Mouse (Mus musculus) brain, adult 2 months (tissue): ENCODE results near the gene Tmem208.

Experiments used
- DNase-seq: peaks from one replicate; pipeline ENCODE4 v3.0.0; 2011; ENCODE audit warnings: low read depth, low spot score

Tmem208 gene

DNA sequence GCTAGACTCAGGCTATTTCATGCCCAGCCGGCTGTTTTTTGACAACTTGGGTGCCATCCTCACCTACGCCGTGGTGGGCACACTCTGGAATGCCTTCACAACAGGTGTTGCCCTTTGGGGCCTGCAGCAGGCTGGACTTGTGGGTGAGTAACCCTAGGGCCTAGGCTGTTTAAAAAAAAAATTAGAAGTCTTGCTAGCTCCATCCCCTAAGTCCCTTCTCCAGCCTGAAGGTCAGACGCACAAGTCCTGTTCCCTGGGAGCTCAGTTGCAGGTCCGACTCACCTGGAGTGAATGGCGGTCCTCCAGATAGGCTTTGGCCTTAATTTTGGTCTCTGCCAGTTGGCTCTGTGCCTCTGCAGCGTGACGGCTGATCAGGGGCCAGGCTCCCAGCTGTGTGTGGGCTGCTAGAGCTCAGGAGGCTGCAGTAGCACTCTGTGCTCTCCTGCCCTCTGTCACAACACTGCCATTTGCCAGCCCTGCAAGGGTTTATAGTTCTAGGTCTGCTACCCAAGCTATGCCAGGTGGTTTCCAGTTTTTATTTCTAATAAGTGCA is 27.5 kb downstream of the Tmem208 start:
- DNase-seq = peak; percentile 78

DNA sequence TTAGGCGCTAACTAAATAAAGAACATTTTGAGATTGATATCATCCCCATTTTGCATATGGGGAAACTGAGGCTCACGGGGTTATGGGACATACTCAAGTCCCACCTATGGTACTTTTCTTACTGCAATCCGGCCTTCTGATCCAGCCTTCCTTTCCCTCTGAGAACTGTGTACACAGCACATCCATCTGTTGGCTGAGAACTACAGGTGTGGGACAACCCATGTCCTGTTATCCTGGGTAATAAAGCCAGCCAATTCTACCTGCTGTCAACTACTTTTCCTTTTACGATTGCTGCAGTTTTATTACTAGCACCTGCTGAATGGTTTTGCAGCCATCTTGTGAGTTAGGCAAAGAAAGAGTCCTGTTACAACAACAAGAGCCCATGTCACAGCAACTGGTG is 28.4 kb downstream of the Tmem208 start:
- no peak for DNase-seq

DNA sequence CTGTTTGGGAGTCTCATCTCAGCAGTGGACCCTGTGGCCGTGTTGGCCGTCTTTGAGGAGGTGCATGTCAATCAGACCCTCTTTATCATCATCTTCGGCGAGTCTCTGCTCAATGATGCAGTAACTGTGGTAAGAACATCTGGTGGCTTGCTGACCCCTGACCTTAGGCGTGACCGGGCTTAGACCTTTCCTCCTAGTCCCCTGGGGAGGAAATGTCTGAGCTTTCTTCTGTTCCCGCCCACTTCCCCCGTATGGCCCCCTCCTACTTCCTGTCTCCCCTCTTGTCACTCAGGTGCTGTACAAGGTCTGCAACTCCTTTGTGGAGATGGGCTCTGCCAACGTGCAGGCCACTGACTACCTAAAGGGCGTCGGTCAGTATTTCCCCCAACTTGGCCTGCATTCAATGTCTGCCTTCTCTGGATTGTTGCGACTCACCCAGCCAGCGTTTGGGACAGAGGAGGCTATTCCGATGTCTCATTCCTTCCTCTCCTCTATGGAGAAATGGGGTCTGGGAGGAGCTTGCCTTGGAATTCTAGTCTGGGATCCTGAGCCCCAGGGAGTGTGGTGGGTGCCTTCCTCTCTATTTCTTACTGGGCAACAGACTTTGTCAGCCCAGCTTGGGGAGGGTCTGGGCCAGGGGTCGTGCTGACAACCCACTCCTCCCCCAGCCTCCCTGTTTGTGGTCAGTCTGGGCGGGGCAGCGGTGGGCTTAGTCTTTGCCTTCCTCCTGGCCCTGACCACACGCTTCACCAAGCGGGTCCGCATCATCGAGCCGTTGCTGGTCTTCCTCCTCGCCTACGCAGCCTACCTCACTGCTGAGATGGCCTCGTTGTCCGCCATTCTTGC is 29.2 kb downstream of the Tmem208 start:
- DNase-seq = no peak

DNA sequence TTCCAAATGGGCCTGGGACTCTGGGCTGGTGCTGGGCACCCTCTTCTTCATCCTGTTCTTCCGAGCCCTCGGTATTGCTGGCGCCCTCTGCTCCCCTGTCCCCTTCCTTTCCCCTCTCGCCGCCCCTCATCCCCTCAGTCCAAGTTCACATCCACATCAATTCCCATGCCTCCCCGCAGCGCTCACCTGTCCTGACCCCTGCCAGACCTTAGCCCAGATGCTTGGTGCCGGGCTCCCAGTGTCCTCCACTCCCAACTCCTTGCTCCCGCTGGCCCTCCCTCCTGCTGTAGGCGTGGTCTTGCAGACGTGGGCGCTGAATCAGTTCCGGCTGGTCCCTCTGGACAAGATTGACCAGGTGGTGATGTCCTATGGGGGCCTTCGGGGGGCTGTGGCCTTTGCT is 30.5 kb downstream of the Tmem208 start:
- no peak for DNase-seq

DNA sequence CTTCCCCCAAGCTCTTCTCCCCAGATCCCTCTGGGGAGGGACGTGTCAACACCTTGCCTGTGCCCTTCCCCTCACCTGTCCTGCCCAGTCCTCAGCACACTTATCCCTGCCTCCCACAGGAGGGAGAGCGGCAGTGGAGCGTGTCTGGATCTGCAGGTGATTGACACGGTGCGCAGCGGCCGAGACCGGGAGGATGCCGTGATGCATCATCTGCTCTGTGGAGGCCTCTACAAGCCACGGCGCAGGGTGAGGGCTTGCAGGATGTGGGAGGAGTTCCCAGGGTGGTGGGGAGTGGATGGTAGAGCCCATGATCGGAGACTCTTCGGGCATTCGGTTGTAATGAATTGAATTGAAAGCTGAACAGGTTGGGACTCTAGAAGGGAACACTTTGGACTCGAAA is 33.1 kb downstream of the Tmem208 start:
- DNase-seq = no peak

DNA sequence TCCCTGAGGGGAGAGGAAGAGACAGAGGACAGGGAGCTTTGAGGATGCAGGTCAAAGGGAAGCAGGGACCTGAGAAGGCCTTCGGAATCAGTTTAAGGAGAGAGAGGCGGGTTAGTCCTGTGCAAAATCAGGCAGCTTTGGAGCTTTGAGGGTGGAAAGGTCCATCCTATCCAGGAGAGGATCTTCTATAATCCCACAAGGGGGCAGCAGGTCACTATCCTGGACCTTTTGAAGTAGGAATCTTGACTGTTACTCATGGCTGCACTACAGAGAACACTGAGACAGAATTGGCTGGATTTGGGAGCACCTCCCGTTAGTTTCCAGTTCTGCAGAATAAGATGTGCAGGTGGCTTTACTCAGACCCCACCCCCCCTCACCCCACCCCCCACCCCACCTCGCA is 33.5 kb downstream of the Tmem208 start:
- peak; percentile 54 for DNase-seq

DNA sequence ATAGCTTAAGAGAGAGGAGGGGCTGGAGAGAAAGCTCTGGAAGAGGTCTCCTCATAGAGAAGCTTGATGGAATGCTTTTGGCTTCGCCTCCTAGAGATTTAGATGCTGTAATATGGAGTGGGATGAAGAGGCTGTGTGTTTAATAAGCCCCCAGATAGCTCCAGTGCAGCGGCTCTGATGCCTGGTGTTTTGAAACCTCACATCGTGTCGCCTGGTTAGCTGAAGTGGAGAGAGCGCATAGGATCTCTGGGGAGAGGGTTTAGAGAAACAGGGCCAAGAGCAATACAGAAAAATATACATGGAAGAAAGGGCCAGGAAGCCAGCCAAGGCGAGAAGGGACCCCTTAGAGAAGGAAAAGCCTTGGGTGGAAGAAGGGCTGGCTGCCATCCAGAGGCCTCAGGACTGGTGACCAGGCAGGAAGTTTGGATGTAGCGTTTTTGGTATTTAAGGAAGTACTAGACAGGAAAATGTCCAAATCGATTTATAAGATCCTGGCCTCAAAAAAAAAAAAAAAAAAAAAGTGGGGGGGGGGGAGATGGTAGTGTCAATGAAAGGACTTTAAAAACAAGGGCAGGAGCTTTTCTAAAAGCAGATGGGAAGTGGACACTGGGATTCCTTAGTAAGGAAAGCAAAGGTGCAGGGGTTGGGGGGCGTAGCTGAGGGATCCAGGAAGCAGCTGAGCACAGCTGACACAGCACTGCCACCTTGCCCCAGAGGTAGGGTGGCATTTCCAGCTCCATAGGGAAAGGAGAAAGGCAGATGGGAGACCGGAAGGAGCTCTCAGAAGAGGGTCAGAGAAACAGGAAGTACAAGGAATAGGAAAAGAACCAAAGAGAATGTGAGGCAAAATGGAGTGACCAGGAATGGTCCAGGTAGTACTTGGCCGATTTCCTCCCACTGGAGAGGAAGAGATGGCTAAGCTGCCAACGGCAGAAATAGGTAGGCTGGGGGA is 35.9 kb downstream of the Tmem208 start:
- DNase-seq = no peak

DNA sequence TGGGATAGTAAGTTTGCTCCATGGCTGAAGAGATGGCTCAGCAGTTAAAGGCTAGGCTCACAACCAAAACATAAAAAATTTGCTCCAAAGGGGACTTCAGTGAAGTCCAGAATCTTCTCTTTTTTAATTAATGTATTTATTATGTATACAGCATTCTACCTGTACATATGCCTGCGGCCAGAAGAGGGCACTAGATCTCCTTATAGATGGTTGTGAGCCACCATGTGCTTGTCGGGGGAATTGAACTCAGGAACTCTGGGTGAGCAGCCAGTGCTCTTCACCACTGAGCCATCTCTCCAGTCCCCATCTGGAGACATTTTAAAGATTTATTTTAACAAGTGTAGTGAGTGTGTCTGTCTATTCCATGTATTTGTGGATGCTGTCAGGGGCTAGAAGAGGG is 41.0 kb downstream of the Tmem208 start:
- DNase-seq = peak; percentile 22

DNA sequence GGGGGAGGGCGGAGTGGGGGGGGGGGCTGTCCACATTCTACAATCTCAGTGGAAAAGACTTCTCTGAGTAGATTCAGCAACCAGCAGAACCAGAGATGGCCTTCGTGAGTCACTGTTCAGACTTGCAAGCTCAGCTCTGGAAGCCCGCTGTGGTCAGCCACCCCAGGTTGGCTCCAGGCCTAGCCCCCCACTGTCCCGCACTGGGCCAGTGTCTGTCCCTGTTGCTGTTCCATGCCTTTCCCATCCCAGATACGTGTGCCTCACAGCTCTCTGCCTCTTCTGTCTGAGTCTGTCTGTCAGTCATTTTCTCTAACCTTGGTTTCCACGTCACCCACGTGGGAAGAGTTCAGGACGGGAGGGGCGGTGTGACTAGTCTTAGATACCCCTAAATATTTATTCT is 46.3 kb downstream of the Tmem208 start:
- DNase-seq = peak; percentile 45

DNA sequence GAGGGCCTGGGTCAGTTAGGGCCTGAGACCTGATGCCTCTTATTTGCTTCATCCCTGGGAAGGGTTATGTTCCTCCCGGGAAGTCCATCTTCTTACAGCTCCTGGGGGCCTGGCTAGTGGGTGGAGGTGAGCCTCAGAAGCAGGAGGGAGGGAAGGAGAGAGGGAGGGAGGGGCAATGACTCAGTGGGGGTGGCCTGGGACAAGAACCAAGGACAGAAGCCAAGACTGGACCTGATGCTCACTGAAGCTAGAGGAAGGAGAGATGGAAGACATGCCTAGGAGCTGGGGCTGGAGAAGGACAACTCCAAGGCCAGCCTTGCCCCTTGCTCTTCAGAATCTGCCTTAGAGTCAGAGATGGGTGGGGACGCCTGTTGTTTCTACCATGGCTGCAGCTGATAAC is 46.9 kb downstream of the Tmem208 start, which contains the start of gene Plekhg4:
Gene Plekhg4 (plus strand): TSS at position 243 of the 400 bp plus-strand sequence.
- DNase-seq = no peak

DNA sequence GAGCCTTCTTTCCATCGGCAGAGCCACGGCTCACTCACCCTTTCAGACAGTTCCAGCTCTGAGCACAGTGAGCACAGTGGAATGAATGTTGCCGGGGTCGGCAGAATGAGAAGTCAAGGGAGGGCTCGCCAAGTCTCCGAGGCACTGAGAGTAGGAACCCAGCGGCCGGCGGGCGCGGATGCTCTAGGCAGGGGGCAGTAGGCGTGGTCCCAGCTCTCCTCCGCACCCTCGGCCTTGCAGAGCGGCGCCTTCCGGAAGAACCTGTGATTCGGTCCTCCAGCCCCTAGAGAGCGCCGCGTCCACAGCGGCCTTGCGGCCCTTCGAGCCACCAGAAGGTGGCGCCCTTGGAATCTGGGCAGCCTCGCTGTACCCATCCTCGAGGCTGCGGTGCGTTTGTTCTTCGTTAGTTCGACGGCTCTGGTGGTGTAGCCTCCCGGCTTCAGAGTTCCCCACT is 48.4 kb downstream of the Tmem208 start:
- DNase-seq = peak; percentile 14

DNA sequence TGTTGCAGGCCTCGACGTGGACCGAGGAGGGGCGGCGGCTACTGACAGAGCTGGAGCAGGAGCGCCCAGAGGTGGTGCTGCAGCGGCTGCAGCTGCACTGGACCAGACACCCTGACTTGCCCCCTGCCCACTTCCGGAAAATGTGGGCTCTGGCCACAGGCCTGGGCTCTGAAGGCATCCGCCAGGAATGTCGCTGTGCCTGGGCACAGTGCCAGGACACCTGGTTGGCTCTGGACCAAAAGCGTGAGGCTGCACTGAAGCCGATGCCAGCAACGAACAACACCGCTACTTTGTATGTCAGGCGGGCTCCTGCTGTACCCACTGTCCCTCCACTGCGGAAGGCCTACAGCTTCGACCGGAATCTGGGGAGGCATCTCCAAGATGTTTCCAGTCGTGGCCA is 52.5 kb downstream of the Tmem208 start:
- DNase-seq = peak; percentile 23

DNA sequence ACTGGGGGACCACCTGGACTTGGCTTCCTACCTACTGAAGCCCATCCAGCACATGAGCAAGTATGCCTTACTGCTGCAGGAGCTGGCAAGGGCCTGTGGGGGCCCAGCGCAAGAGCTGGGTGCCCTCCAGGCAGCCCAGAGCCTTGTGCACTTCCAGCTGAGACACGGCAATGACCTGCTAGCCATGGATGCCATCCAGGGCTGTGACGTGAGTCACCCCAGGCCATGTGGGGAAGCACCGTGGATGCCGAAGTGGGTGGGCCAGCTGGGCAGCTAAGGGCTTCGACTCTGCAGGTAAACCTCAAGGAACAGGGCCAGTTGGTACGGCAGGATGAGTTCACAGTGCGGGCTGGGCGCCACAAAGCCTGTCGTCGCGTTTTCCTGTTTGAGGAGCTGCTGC is 54.2 kb downstream of the Tmem208 start:
- no peak for DNase-seq

DNA sequence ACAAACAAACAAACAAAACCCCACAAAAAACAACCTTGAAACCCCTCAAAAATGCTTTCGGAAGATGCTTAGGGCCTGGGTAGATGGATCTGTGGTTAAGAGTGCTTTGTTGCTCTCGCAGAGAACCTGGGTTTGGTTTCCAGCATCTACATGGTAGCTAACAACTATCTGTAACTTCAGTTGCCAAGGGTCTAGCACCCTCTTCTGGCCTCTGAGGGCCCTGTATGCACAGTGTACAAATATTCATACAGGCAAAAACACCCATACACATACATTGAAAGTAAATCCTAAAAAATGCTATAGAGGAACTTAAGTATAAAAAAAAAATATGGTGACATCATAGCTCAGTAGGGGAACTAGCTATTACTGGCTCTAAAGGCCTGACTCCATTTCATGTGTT is 57.9 kb downstream of the Tmem208 start:
- DNase-seq = no peak
